In genomic region chr4:154246115-154247040, GRCm38 (mm10) we compare ENCODE assay signal across 7 mouse cellular contexts. TPM values are rescaled to one million over a fixed set of nuclear protein-coding genes. Genes with fewer than 3 reads are reported as not detected.
A peak's percentile ranks its signal among the peaks of the same experiment; 100 is the strongest.
DNase-seq lines count a peak whose midpoint lies in the region; ATAC-seq lines count a peak whose summit lies in the region.

No protein-coding gene starts in this region.

- peaks cover 4% of the 10 kb centered on the region; the same call in 1 of the 2 replicates for H3K4me1 ChIP-seq in hindbrain, embryonic 16.5 days (ENCODE audit: control insufficient read depth, insufficient read depth, low read depth, low read length)
- peaks cover 41% of the 10 kb centered on the region for H3K4me1 ChIP-seq in midbrain, embryonic 10.5 days

- no peak overlapping the region for H3K9ac ChIP-seq in hindbrain, embryonic 16.5 days (ENCODE audit: low read depth, low read length)

- intact Hi-C loops in left cerebral cortex, postnatal 4 days (cut with DNase I), result no loop called here

- H3K36me3 ChIP-seq in hindbrain, embryonic 16.5 days (ENCODE audit: control insufficient read depth, insufficient read depth, low read length), result no peaks in the 10 kb centered on the region
- H3K36me3 ChIP-seq in midbrain, embryonic 10.5 days, result no peaks in the 10 kb centered on the region

- 13% methylated on average over 19 of the region's 19 CpGs for WGBS in hindbrain, embryonic 16.5 days
- WGBS in midbrain, embryonic 10.5 days, result 9% methylated on average over 19 of the region's 19 CpGs

- DNase-seq in adrenal gland, postnatal 10 days, result peak; percentile 88
- DNase-seq in gastrocnemius, postnatal 10 days, result peak; percentile 86
- peak; percentile 79 for DNase-seq in left cerebral cortex, postnatal 4 days
- peak; percentile 93 for DNase-seq in midbrain, embryonic 10.5 days (ENCODE audit: low spot score)
- peak; percentile 60 to 84 for DNase-seq in spleen, postnatal 10 days (ENCODE audit: low spot score in 2 of 2)

- no peaks in the 10 kb centered on the region for H3K9me3 ChIP-seq in hindbrain, embryonic 16.5 days (ENCODE audit: control insufficient read depth, low read length)
- H3K9me3 ChIP-seq in midbrain, embryonic 10.5 days (replicated peaks), result no peaks in the 10 kb centered on the region

- H3K27ac ChIP-seq in hindbrain, embryonic 16.5 days (ENCODE audit: low read depth, low read length), result no peak overlapping the region
- peak overlapping the region; percentile 64 for H3K27ac ChIP-seq in midbrain, embryonic 10.5 days (replicated peaks)

- no peaks in the 10 kb centered on the region for H3K27me3 ChIP-seq in hindbrain, embryonic 16.5 days (replicated peaks; ENCODE audit: control insufficient read depth, insufficient read depth, low read length)
- H3K27me3 ChIP-seq in midbrain, embryonic 10.5 days (ENCODE audit: low read depth, poor library complexity, severe bottlenecking), result peaks cover 21% of the 10 kb centered on the region; the same call in 1 of the 2 replicates

- H3K4me3 ChIP-seq in hindbrain, embryonic 16.5 days (ENCODE audit: low read length), result no peak overlapping the region
- H3K4me3 ChIP-seq in midbrain, embryonic 10.5 days, result peak overlapping the region; percentile 51

- peak overlapping the region; percentile 37 for H3K4me2 ChIP-seq in hindbrain, embryonic 16.5 days (ENCODE audit: low read length)

- ATAC-seq in common myeloid progenitor, adult 5-6 weeks (replicated peaks; ENCODE audit: low read depth, poor library complexity, severe bottlenecking), result peak; percentile 87
- peak; percentile 27; the same call in 1 of the 2 replicates for ATAC-seq in hindbrain, embryonic 16.5 days

RNA-seq across cellular contexts. Expression of gene Arhgef16, which starts 55.1 kb away (rescaled TPM):
- total RNA-seq in adrenal gland, postnatal 10 days (2021), result 1 to 10 TPM; 1.7 to 2.4 TPM
- not detected in 2 replicates for total RNA-seq in common myeloid progenitor, adult 5-6 weeks (2017)
- total RNA-seq in gastrocnemius, postnatal 10 days (2021), result under 1 TPM; 0.45 to 0.99 TPM
- 1.8 and 2.6 TPM in 2 replicates for polyA plus RNA-seq in hindbrain, embryonic 16.5 days (2015; fragmentation: Nextera tagmentation; extraction: Ambion mirVana)
- total RNA-seq in left cerebral cortex, postnatal 4 days (2021), result 1 to 10 TPM in 1 of 2 experiments, under 1 TPM in 1; 0.38 to 1.0 TPM
- polyA plus RNA-seq in midbrain, embryonic 10.5 days (2016; fragmentation: Nextera tagmentation; extraction: Ambion mirVana), result 1.4 and 1.6 TPM in 2 replicates
